Mouse (Mus musculus) spleen, adult 2 months (tissue): ENCODE results near the gene Mrpl50. TPM values are rescaled to one million over a fixed set of nuclear protein-coding genes. Genes with fewer than 3 reads are reported as not detected.

ENCODE experiments used
- DNase-seq, 2 experiments: peaks; one replicate each; pipeline versions ENCODE4 v3.0.0 to v3.0.0-alpha.2; 2012 to 2021; ENCODE audit warnings: low spot score in 2 of 2, low read depth in 1 of 2
- H3K27ac ChIP-seq: fragments of 200-500 bp; 2 replicates; pipeline ENCODE4 v1.5.1; 2012; ENCODE audit warnings: low read length, inconsistent platforms; ENCODE audit not compliant: insufficient read depth
- H3K27me3 ChIP-seq: fragments of 200-500 bp; 2 replicates; pipeline ENCODE4 v1.6.1; 2012; ENCODE audit warnings: mild to moderate bottlenecking, moderate library complexity, low read length, inconsistent platforms; ENCODE audit not compliant: control insufficient read depth, insufficient read depth
- H3K36me3 ChIP-seq: fragments of 200-500 bp; 2 replicates; pipeline ENCODE4 v1.6.1; 2012; ENCODE audit warnings: mild to moderate bottlenecking, low read length, inconsistent platforms; ENCODE audit not compliant: control insufficient read depth, insufficient read depth
- H3K4me1 ChIP-seq: fragments of 200-500 bp; 2 replicates; pipeline ENCODE4 v1.6.1; 2011; ENCODE audit warnings: inconsistent platforms; ENCODE audit not compliant: control insufficient read depth, insufficient read depth, insufficient read length
- H3K4me3 ChIP-seq: fragments of 200-500 bp; 2 replicates; pipeline ENCODE4 v1.5.1; 2011; ENCODE audit warnings: mild to moderate bottlenecking, inconsistent platforms; ENCODE audit not compliant: insufficient read depth, insufficient read length; ENCODE audit errors: extremely low read depth
- CTCF ChIP-seq: fragments of 200-500 bp; IDR thresholded peaks from 2 replicates; pipeline ENCODE4 v1.5.1; 2011; ENCODE audit warnings: mild to moderate bottlenecking, inconsistent platforms; ENCODE audit not compliant: insufficient read depth, insufficient read length, insufficient replicate concordance; ENCODE audit errors: extremely low read depth
- POLR2A ChIP-seq: fragments of 200-500 bp; IDR thresholded peaks from 2 replicates; pipeline ENCODE4 v1.6.1; 2011; ENCODE audit warnings: low read depth, low read length, inconsistent platforms
- WGBS: fragments of 180-500 bp; shearing (Covaris S2); methylation state at CpG from one replicate; pipeline ENCODE4 v1.1.7; 2018; 5-methylcytosine and 5-hydroxymethylcytosine counted together
- polyA plus RNA-seq: library from polyadenylated mRNA; depleted of rRNA; stranded (reverse); fragments of >200 nt; gene quantifications from 2 replicates; pipeline ENCODE4 v1.2.3, GENCODE M21; 2012; rRNA removed

The Mrpl50 gene
- 1.2 and 1.4 TPM in 2 replicates for polyA plus RNA-seq

- TF ChIP-seq CTCF = no peak
- TF ChIP-seq POLR2A = peak; percentile 46; the same call in 1 of the 2 replicates
- Histone ChIP-seq H3K4me1 (peaks cover 6% of the 10 kb centered on the region; the same call in 1 of the 2 replicates), H3K27me3 (no peaks in the 10 kb centered on the region), H3K36me3 (no peaks in the 10 kb centered on the region; the same call in 1 of the 2 replicates), H3K27ac (peak within 1 kb of the TSS; percentile 54), H3K4me3 (peak within 1 kb of the TSS; percentile 87)
- peak; percentile 90 to 91 for DNase-seq
- WGBS = under 1% methylated on average over 41 of the region's 41 CpGs
Observed at GRCm38 (mm10) chr4:49520572-49521340, at the start of gene Mrpl50, which contains the start of gene Zfp189. Gene Mrpl50, minus strand, starts transcription at chr4:49521093. Gene Zfp189, plus strand, starts transcription at chr4:49521176.

GRCm38 (mm10) chr4:49567613-49568012 is 46.7 kb upstream of the Mrpl50 start:
- Histone ChIP-seq H3K27me3 (no peaks in the 10 kb centered on the region), H3K36me3 (no peaks in the 10 kb centered on the region), H3K4me3 (no peak overlapping the region), H3K27ac (no peak overlapping the region), H3K4me1 (no peaks in the 10 kb centered on the region)
- WGBS = 24% methylated on average over 3 of the region's 3 CpGs
- peak; percentile 25 to 32 for DNase-seq
- peak; percentile 21; the same call in 1 of the 2 replicates for TF ChIP-seq CTCF
- no peak for TF ChIP-seq POLR2A

- Histone ChIP-seq H3K27me3 (no peaks in the 10 kb centered on the region), H3K4me1 (no peaks in the 10 kb centered on the region), H3K36me3 (no peaks in the 10 kb centered on the region), H3K4me3 (no peak overlapping the region), H3K27ac (no peak overlapping the region)
- DNase-seq = no peak
- 79% methylated on average over 20 of the region's 20 CpGs for WGBS
- TF ChIP-seq CTCF (no peak), POLR2A (no peak)
Observed at GRCm38 (mm10) chr4:49559915-49560772, 39.3 kb upstream of the Mrpl50 start.

DNA sequence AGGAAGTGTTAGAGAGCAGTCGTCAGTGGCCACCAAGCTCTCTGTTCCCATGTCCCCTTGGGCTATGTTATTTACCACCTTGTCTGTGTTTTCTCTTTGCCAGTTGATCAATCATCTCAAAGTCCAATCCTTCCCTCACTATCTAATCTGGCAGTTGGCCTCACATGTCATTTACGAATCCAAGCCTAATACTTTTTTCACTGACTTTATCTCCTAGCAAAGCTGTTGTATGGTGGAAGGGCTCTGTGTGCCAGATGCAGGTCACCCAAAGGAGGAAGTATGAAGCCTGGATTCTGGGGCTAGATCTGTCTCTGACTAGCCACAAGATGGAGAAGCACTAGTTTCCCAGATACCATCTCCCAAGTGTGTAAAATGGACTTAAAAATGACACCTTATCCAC is 37.3 kb upstream of the Mrpl50 start:
- DNase-seq = no peak
- no peak for TF ChIP-seq CTCF
- TF ChIP-seq POLR2A = no peak
- Histone ChIP-seq H3K4me1 (no peaks in the 10 kb centered on the region), H3K27ac (no peak overlapping the region), H3K27me3 (no peaks in the 10 kb centered on the region), H3K4me3 (no peak overlapping the region), H3K36me3 (no peaks in the 10 kb centered on the region)
- WGBS = 50% methylated on average over 2 of the region's 2 CpGs

DNA sequence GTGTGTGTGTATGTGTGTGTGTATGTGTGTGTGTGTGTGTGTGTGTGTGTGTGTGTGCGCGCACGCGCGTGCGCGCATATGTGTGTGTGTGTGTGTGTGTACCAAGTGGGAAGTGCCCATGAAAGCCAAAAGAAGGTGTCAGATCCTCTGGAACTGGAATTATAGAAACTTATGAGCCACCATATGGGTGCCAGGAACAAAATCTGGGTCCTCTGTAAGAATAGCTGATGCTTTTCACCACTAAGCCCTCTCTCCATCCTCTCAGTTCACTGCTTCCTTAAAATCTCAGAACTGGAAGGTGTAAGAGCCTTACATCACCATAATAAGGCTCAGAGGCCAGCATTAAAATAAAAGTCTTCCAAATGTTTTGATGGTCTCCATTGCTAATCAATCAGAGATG is 36.5 kb upstream of the Mrpl50 start:
- Histone ChIP-seq H3K4me3 (no peak overlapping the region), H3K27ac (no peak overlapping the region), H3K36me3 (no peaks in the 10 kb centered on the region), H3K27me3 (no peaks in the 10 kb centered on the region), H3K4me1 (no peaks in the 10 kb centered on the region)
- TF ChIP-seq POLR2A (no peak), CTCF (no peak)
- WGBS = 90% methylated on average over 7 of the region's 7 CpGs
- no peak for DNase-seq

GRCm38 (mm10) chr4:49553380-49553779 is 32.5 kb upstream of the Mrpl50 start:
- 90% methylated on average over 5 of the region's 5 CpGs for WGBS
- Histone ChIP-seq H3K36me3 (no peaks in the 10 kb centered on the region), H3K27me3 (no peaks in the 10 kb centered on the region), H3K4me1 (no peaks in the 10 kb centered on the region), H3K27ac (no peak overlapping the region), H3K4me3 (no peak overlapping the region)
- no peak for TF ChIP-seq POLR2A
- TF ChIP-seq CTCF = no peak
- DNase-seq = no peak
